Mouse (Mus musculus) hindbrain, embryonic 16.5 days (tissue): ENCODE results near the gene Gm28230. TPM values are rescaled to one million over a fixed set of nuclear protein-coding genes. Genes with fewer than 3 reads are reported as not detected.

Experiments used
- ATAC-seq: fragments of 200-750 bp; cut with Nextera tagmentation; 2 replicates; pipeline ENCODE4 v1.8.0; 2017; ENCODE audit warnings: moderate TSS enrichment, moderate library complexity
- H3K27ac ChIP-seq: fragments of 300-500 bp; sonication (generic); 2 replicates; pipeline ENCODE4 v1.5.1; 2014; ENCODE audit warnings: low read depth, mild to moderate bottlenecking, control low read depth, low read length, moderate library complexity
- H3K27me3 ChIP-seq: fragments of 300-500 bp; sonication (generic); replicated peaks from 2 replicates; pipeline ENCODE4 v1.6.1; 2014; ENCODE audit warnings: low read length; ENCODE audit not compliant: control insufficient read depth, insufficient read depth
- H3K36me3 ChIP-seq: fragments of 300-500 bp; sonication (generic); 2 replicates; pipeline ENCODE4 v1.6.1; 2014; ENCODE audit warnings: mild to moderate bottlenecking, low read length, moderate library complexity, mixed read lengths; ENCODE audit not compliant: control insufficient read depth, insufficient read depth
- H3K4me1 ChIP-seq: fragments of 300-500 bp; sonication (generic); 2 replicates; pipeline ENCODE4 v1.6.1; 2014; ENCODE audit warnings: low read depth, low read length; ENCODE audit not compliant: control insufficient read depth, insufficient read depth
- H3K4me2 ChIP-seq: fragments of 300-500 bp; sonication (generic); 2 replicates; pipeline ENCODE4 v1.6.1; 2014; ENCODE audit warnings: mild to moderate bottlenecking, low read length, control low read depth, moderate library complexity
- H3K4me3 ChIP-seq: fragments of 300-500 bp; sonication (generic); 2 replicates; pipeline ENCODE4 v1.5.1; 2014; ENCODE audit warnings: mild to moderate bottlenecking, low read length, control low read depth, moderate library complexity
- H3K9ac ChIP-seq: fragments of 300-500 bp; sonication (generic); 2 replicates; pipeline ENCODE4 v1.6.1; 2014; ENCODE audit warnings: low read depth, mild to moderate bottlenecking, control low read depth, low read length, moderate library complexity
- H3K9me3 ChIP-seq: fragments of 300-500 bp; sonication (generic); 2 replicates; pipeline ENCODE4 v1.6.1; 2014; ENCODE audit warnings: mild to moderate bottlenecking, low read length, moderate library complexity; ENCODE audit not compliant: control insufficient read depth
- WGBS: fragments of 180-500 bp; shearing (Covaris S2); extraction: QIAGEN DNeasy Blood & Tissue Kit; methylation state at CpG from one replicate; pipeline ENCODE4 v1.1.7; 2014; 5-methylcytosine and 5-hydroxymethylcytosine counted together
- polyA plus RNA-seq: library from polyadenylated mRNA; unstranded; fragments of >200 nt; fragmentation: Nextera tagmentation; extraction: Ambion mirVana; gene quantifications from 2 replicates; pipeline ENCODE4 v1.2.1, GENCODE M21; 2015

Gm28230 gene
- polyA plus RNA-seq, 1 experiment from 2014 or later = 0.45 TPM

GRCm38 (mm10) chr2:74695813-74696430 is 30.6 kb upstream of the Gm28230 start:
- no peaks in the 10 kb centered on the region for H3K36me3 ChIP-seq
- 3% methylated on average over 7 of the region's 7 CpGs for WGBS
- peaks cover 3% of the 10 kb centered on the region; the same call in 1 of the 2 replicates for H3K9me3 ChIP-seq
- no peak overlapping the region for H3K4me2 ChIP-seq
- H3K4me1 ChIP-seq = peaks cover 10% of the 10 kb centered on the region; the same call in 1 of the 2 replicates
- no peak overlapping the region for H3K4me3 ChIP-seq
- H3K27me3 ChIP-seq = peaks cover 73% of the 10 kb centered on the region
- no peak overlapping the region for H3K27ac ChIP-seq
- no peak overlapping the region for H3K9ac ChIP-seq
- no peak for ATAC-seq

- Histone ChIP-seq H3K36me3 (no peaks in the 10 kb centered on the region), H3K9me3 (no peaks in the 10 kb centered on the region; the same call in 1 of the 2 replicates), H3K27me3 (peaks cover 69% of the 10 kb centered on the region), H3K27ac (no peak overlapping the region), H3K9ac (no peak overlapping the region), H3K4me1 (peaks cover 10% of the 10 kb centered on the region; the same call in 1 of the 2 replicates), H3K4me2 (no peak overlapping the region), H3K4me3 (no peak overlapping the region)
- no peak for ATAC-seq
- 1% methylated on average over 34 of the region's 34 CpGs for WGBS
These were observed 29.8 kb upstream of the Gm28230 start for GRCm38 (mm10) chr2:74696442-74697335.

- Histone ChIP-seq H3K36me3 (no peaks in the 10 kb centered on the region), H3K9ac (no peak within 1 kb of the TSS), H3K4me2 (peak within 1 kb of the TSS; percentile 53), H3K27me3 (peaks cover 59% of the 10 kb centered on the region), H3K27ac (no peak within 1 kb of the TSS), H3K9me3 (no peaks in the 10 kb centered on the region; the same call in 1 of the 2 replicates), H3K4me3 (peak within 1 kb of the TSS; percentile 29), H3K4me1 (peaks cover 10% of the 10 kb centered on the region; the same call in 1 of the 2 replicates)
- peak; percentile 64; the same call in 1 of the 2 replicates for ATAC-seq
- under 1% methylated on average over 43 of the region's 43 CpGs for WGBS
These were observed 28.9 kb upstream of the Gm28230 start, which contains the start of gene Hoxd9 for GRCm38 (mm10) chr2:74697567-74698121. Gene Hoxd9 (plus strand): TSS chr2:74697727.

- Histone ChIP-seq H3K27ac (no peak overlapping the region), H3K4me2 (peak overlapping the region; percentile 53), H3K9me3 (no peaks in the 10 kb centered on the region; the same call in 1 of the 2 replicates), H3K4me3 (peak overlapping the region; percentile 29), H3K27me3 (peaks cover 54% of the 10 kb centered on the region), H3K36me3 (no peaks in the 10 kb centered on the region), H3K9ac (no peak overlapping the region), H3K4me1 (peaks cover 10% of the 10 kb centered on the region; the same call in 1 of the 2 replicates)
- under 1% methylated on average over 66 of the region's 86 CpGs for WGBS
- ATAC-seq = peak; percentile 50; the same call in 1 of the 2 replicates
These were observed 28.1 kb upstream of the Gm28230 start for GRCm38 (mm10) chr2:74698201-74699052.

GRCm38 (mm10) chr2:74699053-74699430 is 27.5 kb upstream of the Gm28230 start:
- no peak overlapping the region for H3K4me3 ChIP-seq
- H3K4me2 ChIP-seq = no peak overlapping the region
- H3K9ac ChIP-seq = no peak overlapping the region
- H3K27ac ChIP-seq = no peak overlapping the region
- peaks cover 10% of the 10 kb centered on the region; the same call in 1 of the 2 replicates for H3K4me1 ChIP-seq
- ATAC-seq = no peak
- no peaks in the 10 kb centered on the region; the same call in 1 of the 2 replicates for H3K9me3 ChIP-seq
- H3K36me3 ChIP-seq = no peaks in the 10 kb centered on the region
- WGBS = 2% methylated on average over 17 of the region's 17 CpGs
- H3K27me3 ChIP-seq = peaks cover 54% of the 10 kb centered on the region

- H3K4me3 ChIP-seq = no peak overlapping the region
- no peaks in the 10 kb centered on the region; the same call in 1 of the 2 replicates for H3K9me3 ChIP-seq
- H3K36me3 ChIP-seq = no peaks in the 10 kb centered on the region
- no peak overlapping the region for H3K4me2 ChIP-seq
- no peak overlapping the region for H3K9ac ChIP-seq
- peaks cover 11% of the 10 kb centered on the region for H3K4me1 ChIP-seq
- ATAC-seq = no peak
- H3K27me3 ChIP-seq = peaks cover 51% of the 10 kb centered on the region
- H3K27ac ChIP-seq = no peak overlapping the region
- WGBS = 2% methylated on average over 23 of the region's 23 CpGs
These were observed 26.6 kb upstream of the Gm28230 start for GRCm38 (mm10) chr2:74699664-74700545.

- Histone ChIP-seq H3K4me3 (no peak overlapping the region), H3K36me3 (no peaks in the 10 kb centered on the region), H3K27me3 (peaks cover 47% of the 10 kb centered on the region), H3K9ac (no peak overlapping the region), H3K4me1 (peaks cover 18% of the 10 kb centered on the region), H3K4me2 (no peak overlapping the region), H3K9me3 (no peaks in the 10 kb centered on the region; the same call in 1 of the 2 replicates), H3K27ac (no peak overlapping the region)
- WGBS = 6% methylated on average over 22 of the region's 22 CpGs
- no peak for ATAC-seq
These were observed 25.9 kb upstream of the Gm28230 start for GRCm38 (mm10) chr2:74700546-74701112.
